Mouse (Mus musculus): ENCODE data around the gene Pde4a.
"Not testable (repeated sequence)": the region's sequence is repeated elsewhere in the genome, so short reads cannot be mapped to it uniquely, and the experiment has no call there.

Pde4a gene

GRCm38 (mm10) chr9:21221383-21221929 is 55.9 kb downstream of the Pde4a start:
- peak; percentile 44 for DNase-seq

- not testable (repeated sequence) for DNase-seq
These were observed 58.0 kb downstream of the Pde4a start for GRCm38 (mm10) chr9:21223490-21223889.

GRCm38 (mm10) chr9:21223906-21224305 is 58.4 kb downstream of the Pde4a start:
- DNase-seq = no peak

- DNase-seq = no peak
These were observed 59.3 kb downstream of the Pde4a start for GRCm38 (mm10) chr9:21224576-21225414.

- DNase-seq = no peak
These were observed 59.9 kb downstream of the Pde4a start for GRCm38 (mm10) chr9:21225415-21225758.

GRCm38 (mm10) chr9:21227342-21227741 is 61.8 kb downstream of the Pde4a start:
- DNase-seq = peak; percentile 47

- DNase-seq = no peak
These were observed 66.0 kb downstream of the Pde4a start for GRCm38 (mm10) chr9:21231551-21231950.

GRCm38 (mm10) chr9:21232867-21233266 is 67.4 kb downstream of the Pde4a start:
- DNase-seq = no peak

- DNase-seq = no peak
These were observed 67.9 kb downstream of the Pde4a start for GRCm38 (mm10) chr9:21233366-21233765.

GRCm38 (mm10) chr9:21233805-21234204 is 68.3 kb downstream of the Pde4a start:
- no peak for DNase-seq

- DNase-seq = peak; percentile 38
These were observed 69.8 kb downstream of the Pde4a start for GRCm38 (mm10) chr9:21235341-21235740.

- DNase-seq = no peak
These were observed 71.5 kb downstream of the Pde4a start for GRCm38 (mm10) chr9:21236991-21237367.

GRCm38 (mm10) chr9:21237368-21238003 is 72.0 kb downstream of the Pde4a start:
- DNase-seq = peak; percentile 58

- DNase-seq = no peak
These were observed 72.7 kb downstream of the Pde4a start for GRCm38 (mm10) chr9:21238004-21238732.

GRCm38 (mm10) chr9:21238733-21239464 is 73.4 kb downstream of the Pde4a start, which contains the start of gene Keap1:
Keap1 (minus strand) TSS chr9:21239361.
- peak; percentile 91 for DNase-seq

- DNase-seq = no peak
These were observed 73.9 kb downstream of the Pde4a start for GRCm38 (mm10) chr9:21239465-21239848.

GRCm38 (mm10) chr9:21241343-21241742 is 75.8 kb downstream of the Pde4a start:
- peak; percentile 89 for DNase-seq

- DNase-seq = no peak
These were observed 78.4 kb downstream of the Pde4a start for GRCm38 (mm10) chr9:21243826-21244427.

GRCm38 (mm10) chr9:21244428-21245112 is 79.1 kb downstream of the Pde4a start:
- no peak for DNase-seq

GRCm38 (mm10) chr9:21245113-21245487 is 79.6 kb downstream of the Pde4a start:
- no peak for DNase-seq

GRCm38 (mm10) chr9:21246342-21246741 is 80.8 kb downstream of the Pde4a start:
- no peak for DNase-seq

GRCm38 (mm10) chr9:21248326-21248725 is 82.8 kb downstream of the Pde4a start, which contains the start of gene S1pr5:
S1pr5 (minus strand) TSS chr9:21248443.
- DNase-seq = no peak
